Mouse (Mus musculus): Measurements from ENCODE around the gene Nol10.

The Nol10 gene

DNA sequence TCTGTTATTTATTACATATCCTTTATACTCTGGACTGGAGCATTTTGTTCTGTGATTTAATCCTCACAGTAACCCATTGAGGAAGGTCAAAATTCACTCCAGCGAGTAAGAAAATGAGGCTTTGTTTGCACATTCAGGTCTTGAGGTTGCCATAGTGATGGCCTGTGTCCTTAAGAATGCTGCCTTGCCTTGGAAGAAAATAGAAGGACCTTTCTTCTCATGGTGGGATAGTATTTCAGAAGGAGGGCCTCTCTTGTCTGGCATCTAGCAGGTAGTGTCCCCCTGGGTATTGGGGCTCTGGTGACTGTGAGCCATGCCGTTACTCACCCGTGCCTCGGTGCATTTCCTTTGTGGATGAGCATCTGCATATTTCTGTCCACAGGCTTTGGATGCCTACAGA, 12.4 kb downstream of the Nol10 start:
- DNase-seq (ENCODE audit: low spot score in 2 of 2) = no peak

DNA sequence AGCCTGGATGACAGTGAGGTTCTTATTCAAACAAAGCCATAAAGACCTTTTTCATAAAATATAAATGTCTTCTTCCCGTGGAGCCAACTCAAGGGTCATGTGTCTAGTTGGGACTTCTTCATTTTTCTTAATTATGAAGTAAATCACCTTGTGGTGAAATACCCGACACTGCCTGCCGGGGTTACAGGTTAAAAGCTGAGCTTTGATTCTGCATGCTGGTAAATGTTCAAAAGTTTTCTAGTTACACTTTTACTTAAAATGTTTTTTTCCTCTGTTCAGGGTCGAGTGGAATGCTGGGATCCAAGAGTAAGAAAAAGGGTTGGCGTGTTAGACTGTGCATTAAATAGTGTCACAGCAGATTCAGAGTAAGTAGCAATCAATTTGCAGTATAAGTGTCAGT, 14.1 kb downstream of the Nol10 start:
- no peak for DNase-seq (ENCODE audit: low spot score in 2 of 2)

DNA sequence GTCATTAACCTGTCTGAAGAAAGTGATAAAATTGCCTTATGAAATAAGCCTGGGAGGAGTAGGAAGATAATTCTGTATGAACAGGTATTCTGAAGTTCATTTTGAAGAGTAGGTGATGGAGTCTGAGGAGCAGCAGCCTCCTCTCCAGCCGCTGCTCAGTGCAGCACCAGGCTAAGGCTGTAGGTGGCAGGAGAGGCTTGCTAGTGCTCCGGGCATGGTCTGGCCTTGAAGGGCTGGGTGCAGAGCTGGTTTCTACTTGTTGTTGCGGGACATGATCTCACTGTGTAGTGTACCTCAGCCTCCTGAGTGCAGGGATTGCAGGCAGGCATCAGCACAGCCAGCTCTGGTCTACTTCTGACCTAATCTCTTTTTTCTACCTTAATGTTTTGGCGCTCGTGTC, 18.7 kb downstream of the Nol10 start:
- peak; percentile 29 to 31 for DNase-seq (ENCODE audit: low spot score in 2 of 2)

DNA sequence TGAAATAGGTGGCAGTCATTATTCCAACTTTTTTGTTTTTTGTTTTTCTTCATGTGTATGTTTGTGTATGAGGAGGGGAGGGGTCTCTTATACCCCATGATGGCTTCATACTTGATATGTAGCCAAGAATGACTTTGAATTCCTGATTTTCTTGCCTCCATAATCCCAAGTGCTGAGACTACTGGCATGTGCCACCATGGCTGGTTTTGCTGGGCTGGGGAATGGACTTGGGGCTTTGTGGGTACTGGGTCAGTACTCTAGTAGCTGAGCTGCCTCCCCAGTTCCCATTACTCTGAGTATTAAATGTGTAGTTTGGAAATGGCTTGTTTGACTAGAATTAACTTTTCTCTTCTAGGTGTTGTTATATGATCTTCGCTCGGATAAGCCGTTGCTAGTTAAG, 20.9 kb downstream of the Nol10 start:
- no peak for DNase-seq (ENCODE audit: low spot score in 2 of 2)

DNA sequence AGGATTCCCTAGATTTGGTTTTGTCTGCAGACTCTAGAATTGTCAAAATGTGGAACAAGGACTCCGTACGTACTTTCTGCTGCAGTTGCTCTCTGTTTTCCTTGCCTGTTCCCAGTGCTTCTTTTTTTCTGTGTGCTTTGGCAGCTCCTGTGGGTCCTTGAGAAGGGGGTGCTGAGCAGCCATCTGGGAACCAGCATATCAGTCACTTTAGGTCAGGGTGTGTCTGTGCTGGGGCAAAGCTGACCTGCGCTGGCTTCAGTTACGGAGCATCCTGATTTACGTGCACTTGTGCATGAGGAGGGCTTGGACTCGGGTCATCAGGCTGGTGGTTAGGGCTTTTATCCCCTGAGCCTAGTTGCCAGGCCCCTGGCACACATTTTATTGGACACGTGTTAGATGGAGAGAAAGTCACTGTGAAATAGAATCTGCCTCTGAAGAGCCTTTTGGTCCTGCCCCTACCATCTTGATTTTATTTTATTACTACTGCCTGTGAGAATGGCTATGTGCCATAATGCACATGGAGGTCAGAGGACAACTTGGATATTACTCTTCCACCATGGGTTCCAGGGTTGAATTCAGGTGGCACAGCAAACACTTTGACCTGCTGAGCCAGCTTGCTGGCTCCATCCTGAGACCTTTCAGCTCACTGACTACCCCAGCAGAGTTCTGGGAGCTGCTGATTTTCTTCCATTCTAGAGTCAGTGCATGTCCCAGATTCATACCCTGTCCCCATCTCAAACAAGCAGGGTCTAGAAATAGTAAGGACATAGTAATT, 21.5 kb downstream of the Nol10 start:
- DNase-seq (ENCODE audit: low spot score in 2 of 2) = no peak

DNA sequence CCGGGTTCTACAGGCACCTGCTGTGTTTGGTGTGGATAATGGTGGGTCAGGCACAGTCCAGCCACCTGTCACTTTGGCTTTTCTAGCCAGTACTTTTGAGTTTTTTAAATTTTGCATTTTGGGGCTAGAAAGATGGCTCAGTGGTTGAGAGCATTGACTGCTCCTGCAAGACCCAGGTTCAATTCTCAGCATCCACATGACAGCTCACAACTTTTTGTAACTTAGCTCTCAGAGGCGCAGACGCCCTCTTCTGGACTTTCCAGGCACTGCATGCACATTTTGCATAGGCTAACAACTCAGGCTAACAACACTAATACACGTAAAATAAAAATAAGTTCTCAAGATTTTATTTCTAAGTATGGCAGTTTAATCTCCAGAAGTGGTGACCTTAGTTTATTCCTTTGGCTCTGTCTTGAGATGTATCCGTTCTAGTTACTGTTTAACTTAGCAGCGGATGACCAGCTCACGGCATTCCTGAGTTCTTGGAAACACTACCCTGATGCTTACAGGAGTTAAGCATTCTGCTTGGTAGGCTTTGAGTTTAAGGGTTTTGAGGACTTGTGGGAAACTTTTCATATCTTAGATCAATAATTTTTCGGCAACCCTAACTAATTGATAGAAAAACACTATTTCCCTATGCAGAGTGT, 23.5 kb downstream of the Nol10 start:
- DNase-seq (ENCODE audit: low spot score in 2 of 2) = no peak

DNA sequence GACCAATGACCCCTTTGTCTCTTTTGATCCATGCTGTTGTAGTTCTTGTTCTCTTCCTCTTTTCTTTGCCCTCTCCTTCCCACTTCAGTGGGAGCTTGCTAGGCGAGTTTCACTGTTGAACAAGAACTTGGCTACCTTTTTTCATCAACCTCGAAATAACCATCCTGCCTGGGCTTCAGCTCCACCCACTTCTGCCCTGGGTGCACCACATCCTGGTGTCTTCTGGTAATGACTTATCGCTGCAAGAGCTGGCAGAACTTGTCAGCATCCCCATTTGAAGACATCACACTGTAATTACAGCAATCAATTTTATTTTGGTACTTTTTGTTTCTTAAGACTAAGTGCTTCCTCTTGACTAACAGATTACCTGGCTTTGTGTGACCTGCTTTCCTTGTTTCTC, 24.4 kb downstream of the Nol10 start:
- peak; percentile 19 to 29 for DNase-seq (ENCODE audit: low spot score in 2 of 2)

DNA sequence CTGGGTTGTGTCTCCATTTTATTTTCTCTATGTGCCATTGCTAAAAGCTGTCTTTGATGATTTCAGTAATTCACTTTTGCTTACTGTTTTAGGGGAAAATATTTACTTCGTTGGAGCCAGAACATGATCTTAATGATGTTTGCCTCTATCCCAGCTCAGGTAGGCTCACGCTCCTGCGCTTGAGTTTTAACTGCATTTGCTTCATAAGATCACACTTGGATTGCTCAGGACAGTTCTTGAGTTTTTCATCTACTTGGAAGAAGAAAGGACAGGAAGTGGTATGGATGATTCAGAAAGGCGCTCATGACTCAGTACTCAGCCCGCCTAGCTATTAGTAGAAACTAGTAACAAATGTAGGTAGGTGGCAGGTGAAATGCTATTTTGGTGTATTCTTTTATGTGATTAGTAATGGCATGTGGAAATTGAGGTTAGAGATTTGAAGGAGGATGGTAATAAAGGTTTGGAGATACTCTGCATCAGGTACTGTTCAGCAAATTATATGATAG, 25.3 kb downstream of the Nol10 start:
- DNase-seq (ENCODE audit: low spot score in 2 of 2) = no peak

DNA sequence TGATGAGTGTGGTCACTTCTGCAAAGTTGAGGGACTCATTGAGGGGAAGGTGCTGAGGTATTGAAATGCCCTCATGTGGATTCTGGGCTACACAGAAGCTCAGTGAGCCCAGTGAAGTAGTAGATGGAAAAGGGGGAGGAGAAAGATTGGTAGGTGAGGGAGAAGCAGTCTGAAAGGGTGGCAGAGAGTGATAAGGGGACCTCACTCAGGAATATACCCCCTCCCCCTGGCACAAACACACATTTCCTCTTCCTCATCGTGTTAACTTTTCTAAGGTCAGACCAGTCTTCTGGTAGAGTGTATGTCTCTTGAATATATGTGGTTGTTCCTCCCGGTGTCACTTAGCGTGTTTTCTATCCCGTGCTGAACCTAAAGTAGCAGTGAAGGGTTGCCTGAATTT, 27.0 kb downstream of the Nol10 start:
- no peak for DNase-seq (ENCODE audit: low spot score in 2 of 2)

DNA sequence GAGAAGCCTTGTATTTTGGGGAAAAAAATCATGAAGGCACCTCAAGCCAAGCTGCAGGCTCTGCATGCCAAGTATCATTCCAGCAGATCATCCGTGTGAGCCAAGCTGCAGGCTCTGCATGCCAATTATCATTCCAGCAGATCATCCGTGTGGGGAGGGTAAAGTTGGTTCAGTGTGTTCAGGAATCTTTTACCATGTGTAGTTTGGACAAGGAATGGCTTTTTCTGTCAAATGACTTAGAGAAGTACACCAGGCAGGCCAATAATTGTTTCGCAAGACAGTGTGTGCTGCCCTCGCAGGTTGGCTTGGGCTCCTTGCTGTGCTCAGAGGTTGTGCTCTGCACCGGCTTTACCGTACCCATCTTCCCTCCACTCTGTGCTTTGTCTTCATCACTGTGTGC, 28.3 kb downstream of the Nol10 start:
- DNase-seq (ENCODE audit: low spot score in 2 of 2) = no peak

DNA sequence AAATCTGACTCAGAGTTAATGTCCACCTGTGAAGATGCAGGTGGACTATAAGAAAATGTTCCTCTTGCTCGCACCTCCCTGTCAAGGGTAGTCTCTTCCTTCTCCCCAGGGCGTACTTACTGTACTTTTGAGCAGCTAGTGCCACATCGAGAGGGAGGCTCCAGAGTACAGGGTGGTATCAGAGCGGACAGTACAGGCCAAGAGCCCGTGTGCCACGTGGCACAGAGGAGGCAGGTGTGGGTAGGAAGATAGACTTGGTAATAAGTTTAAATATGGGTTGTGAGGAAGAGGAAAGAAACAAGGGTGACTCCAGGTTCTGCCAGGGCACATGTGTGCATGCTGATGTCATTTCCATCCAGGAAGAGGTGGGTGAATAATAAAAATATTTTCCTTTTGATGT, 32.7 kb downstream of the Nol10 start:
- DNase-seq (ENCODE audit: low spot score in 2 of 2) = no peak

DNA sequence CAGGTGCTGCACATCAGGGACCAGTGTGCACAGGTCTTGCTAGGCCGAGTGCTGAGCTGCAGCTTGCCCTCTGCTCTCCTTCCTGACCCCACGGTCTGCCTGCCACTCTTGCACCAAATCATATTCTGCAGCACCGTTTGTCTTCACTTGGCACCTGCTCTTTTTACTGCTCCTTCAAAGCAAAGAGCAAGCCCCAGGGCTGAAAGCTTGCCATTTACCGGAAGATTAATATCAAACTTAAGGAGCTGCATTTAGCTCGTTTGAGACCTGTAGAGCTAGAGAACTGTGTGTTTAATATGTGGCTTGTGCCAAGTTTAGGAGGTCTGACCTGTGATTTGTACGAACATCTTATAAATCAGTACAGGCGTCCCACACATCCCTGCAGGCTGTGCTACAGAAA, 34.5 kb downstream of the Nol10 start:
- no peak for DNase-seq (ENCODE audit: low spot score in 2 of 2)

DNA sequence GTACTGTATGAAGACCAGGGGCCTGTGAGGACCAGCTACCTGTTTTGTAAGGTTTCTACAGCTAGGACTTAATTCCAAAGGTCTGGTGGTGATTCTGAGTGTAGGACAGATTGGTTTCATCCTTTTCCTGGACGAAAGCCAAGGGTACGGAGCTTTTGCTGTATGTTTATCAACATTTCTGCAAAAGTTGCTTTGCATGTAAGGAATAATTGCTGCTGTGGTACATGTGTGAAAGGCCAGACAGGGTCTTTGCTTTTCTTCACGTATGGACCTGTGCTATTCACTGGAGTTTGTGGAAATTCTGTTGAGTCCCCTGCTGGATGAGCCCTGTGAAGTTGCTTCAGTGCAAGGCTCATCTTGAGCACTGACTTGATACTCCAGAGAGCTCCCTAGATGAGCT, 38.6 kb downstream of the Nol10 start:
- no peak for DNase-seq (ENCODE audit: low spot score in 2 of 2)

DNA sequence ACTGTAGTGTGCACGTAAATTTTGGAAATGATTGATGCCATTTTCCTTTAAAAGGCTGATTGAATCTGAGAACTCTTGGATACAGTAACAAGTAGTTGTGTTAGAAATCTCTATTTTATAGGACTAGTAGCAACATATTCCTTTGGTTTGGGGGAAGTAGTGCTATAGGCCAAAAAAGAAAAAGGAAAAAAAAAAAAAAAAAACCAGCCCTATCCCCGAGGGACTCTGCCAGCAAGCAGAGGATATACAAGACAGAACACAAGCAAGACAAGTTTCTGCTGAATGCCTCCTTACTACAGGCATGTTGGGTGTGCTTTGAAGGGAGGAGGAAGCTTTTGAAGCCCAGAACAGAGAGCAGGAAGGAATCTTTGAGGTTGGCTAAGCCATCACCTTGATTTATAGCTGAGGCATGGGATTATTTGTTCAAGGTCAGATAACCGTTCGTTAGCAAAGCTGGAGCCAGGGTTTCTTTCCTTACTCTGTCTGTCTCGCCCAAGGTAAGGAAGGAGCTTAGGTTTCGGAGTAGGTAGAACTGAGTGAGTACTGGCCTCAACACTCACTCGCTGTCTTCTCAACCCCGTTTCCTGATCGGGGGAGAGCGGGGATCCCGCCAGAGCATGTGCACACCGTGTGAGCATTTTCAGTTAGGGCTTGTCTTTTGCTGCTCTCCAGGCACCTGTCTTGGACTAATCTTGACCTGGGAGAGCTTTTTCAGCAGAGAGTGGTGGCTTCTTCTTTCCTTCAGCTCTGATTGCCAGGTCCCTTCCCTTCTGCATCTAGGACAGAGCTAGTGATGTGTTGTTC, 39.3 kb downstream of the Nol10 start:
- no peak for DNase-seq (ENCODE audit: low spot score in 2 of 2)

DNA sequence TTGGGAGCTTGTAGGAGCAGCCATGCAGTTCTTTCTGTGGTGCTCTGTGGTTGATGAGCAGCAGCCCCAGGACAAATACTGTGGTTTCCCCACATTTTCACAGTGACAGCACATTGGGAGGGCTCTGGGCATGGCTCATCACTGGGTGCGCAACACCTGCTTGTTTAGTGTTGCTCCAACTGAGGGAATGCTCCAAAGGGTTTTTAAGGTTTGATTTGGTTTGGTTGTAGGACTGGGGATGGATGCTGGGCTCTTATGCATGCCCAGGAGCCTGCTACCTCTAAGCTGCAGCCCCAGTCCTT, 39.8 kb downstream of the Nol10 start:
- DNase-seq (ENCODE audit: low spot score in 2 of 2) = no peak

DNA sequence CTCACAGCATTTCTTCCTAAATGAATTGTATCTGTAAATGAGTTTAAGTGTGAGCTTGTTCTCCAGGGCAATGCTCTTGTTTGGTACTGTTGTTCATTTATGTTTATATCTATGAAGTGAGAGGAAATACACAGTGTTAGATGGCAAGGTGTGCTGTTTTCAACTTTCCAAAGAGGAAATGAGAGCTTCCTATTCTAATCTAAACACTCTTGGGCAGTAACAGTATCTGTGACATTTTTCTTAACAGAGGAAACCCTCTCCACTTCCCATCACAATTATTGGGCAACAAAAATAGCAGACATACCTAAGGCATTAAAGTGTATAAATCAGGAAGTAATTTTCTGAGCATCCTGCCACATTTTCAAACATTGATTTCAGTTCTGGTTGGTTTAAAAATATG, 41.8 kb downstream of the Nol10 start:
- DNase-seq (ENCODE audit: low spot score in 2 of 2) = no peak

DNA sequence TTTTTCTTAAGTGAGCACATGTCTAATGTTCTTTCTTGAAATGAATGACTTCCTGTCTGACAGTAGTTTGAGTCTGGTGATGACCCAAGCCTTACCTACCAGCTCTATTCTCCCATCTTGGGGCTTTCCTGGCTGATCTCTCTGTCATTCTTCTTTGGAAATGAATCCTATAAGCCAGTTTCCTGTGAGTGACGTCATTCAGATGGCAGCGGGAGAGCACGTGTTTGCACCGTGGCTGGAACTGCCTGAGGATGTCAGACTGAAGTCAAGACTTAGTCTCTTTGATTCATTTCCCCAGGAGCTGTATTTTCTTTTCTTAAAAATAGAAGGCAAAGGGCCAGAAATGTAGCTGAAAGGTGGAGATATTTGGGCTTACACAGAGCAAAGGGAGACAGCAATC, 42.3 kb downstream of the Nol10 start:
- no peak for DNase-seq (ENCODE audit: low spot score in 2 of 2)

DNA sequence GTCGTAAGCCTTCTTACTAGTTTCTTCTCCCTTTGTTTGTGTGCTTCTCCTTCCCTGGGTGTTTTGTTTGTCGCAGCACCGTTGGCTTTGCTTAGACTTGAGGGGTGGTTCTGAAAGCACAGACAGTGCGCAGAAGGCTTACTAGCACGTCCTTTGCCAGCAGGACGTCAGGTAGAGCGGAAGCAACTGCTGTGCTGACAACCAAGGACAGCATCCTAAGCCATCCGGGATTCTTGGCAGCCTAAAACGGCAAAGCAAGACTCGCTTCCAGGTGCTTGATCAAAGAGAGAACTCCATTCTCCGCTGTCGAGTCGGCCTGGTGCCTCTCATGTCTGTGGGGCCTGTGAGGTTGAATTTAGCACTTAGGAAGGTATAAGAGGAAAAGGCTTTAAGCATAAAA, 44.9 kb downstream of the Nol10 start:
- DNase-seq (ENCODE audit: low spot score in 2 of 2) = no peak

DNA sequence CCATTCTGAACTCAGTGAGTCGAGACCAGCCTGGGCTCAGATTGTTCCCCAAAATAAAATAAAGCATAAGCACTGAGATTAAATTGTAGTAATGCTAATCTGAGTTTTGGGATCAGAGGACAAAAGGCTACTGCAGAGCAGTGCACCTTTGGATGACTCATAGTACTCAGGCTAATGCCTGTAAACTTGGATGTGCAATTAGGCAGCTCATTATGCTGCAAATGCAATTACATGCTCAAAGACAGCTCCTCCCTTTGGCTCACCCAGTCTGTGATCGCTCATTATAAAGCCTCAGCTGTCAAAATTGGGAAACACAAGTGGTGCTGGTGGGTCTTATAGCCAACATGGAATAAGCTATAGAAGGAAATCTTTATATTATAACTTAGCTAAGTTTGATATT, 48.9 kb downstream of the Nol10 start:
- no peak for DNase-seq (ENCODE audit: low spot score in 2 of 2)

DNA sequence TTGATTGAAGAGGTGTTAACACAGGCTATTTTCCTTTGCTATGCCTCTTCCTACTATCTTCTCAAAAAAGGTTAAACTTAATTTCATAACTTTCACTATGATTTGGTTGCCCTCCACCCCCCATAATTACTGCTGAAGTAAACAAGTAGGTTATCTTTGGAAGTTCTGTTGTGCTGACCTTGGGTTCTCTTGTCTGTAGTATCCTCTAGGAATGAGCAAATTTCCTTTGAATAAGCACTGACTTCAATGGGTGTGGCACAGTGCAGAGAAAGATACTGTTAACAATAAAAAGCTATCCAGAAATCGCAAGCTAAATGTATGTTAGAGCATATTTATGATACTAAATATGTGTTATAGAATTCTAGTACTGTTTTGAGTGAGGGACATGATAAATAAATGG, 53.2 kb downstream of the Nol10 start:
- no peak for DNase-seq (ENCODE audit: low spot score in 2 of 2)

DNA sequence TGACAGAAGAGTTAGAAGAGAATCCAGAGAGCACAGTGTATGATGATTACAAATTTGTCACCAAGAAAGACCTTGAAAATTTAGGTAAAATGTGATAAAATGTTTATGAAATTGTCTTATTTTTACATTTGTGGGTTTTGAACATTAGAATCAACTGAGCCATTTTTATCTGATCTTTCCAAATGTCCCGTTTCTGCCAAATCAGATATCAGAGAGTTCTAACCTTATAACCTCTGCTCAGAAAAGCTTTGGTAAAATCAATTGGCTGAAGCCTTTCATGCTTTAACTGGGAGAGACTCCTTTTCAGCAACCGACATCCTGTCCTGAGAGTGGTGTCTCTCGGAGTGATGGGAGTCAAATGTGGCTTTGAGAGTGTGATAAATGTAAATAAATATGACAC, 53.9 kb downstream of the Nol10 start:
- no peak for DNase-seq (ENCODE audit: low spot score in 2 of 2)

DNA sequence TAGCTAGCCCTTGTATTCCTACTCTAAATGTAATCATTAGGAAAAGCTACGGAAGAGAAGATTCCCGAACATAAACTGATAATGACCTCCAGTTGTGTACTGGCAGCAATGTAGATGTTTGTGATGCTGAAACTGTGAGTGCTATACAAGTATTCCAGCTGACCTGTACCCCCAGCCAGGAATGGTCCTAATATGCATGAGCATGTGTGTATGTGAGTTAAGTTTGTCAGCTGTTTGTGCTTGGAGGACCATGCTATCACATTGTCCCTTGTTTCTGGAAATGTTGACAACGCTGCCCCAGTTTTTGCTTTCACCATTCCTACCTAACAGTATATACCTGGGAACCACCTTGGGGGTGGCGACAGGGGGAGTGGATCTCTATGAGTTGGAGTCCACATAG, 55.7 kb downstream of the Nol10 start:
- DNase-seq (ENCODE audit: low spot score in 2 of 2) = no peak

DNA sequence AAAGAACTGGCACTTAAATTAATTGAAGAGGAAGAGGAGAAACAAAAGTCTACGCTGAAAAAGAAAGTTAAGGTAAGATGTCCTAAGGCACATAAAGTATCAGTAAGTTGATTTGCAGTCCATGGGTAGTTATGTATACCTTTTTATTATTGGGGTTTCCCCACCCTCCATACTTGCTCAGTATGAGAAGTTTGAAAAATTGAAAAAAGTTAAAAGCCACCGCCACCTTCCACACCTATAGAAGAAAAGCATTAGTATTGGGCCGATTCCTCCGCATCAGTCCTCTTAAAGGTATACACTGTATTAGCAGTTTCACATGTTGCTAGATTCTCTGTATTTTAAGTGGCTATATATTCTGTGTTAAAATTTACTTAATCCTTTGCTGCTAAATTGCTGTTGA, 58.6 kb downstream of the Nol10 start:
- DNase-seq (ENCODE audit: low spot score in 2 of 2) = no peak
